ENCODE assay signal across 8 mouse cellular contexts in genomic region chr17:65872652-65873051, GRCm38 (mm10). TPM values are rescaled to one million over a fixed set of nuclear protein-coding genes. Genes with fewer than 3 reads are reported as not detected.
DNase-seq lines count a peak whose midpoint lies in the region; ATAC-seq and TF ChIP-seq lines count a peak whose summit lies in the region.

No protein-coding gene starts in this region.

- WGBS in heart, adult 2 months, result 46% methylated on average over 6 of the region's 6 CpGs
- 46% methylated on average over 6 of the region's 6 CpGs for WGBS in heart, embryonic 10.5 days
- WGBS in midbrain, embryonic 12.5 days, result 27% methylated on average over 6 of the region's 6 CpGs
- 57% methylated on average over 6 of the region's 6 CpGs for WGBS in thymus, adult 2 months

- H3K79me2 ChIP-seq in heart, adult 2 months (replicated peaks; ENCODE audit: control insufficient read depth, insufficient read depth, low read length), result peaks cover 13% of the 10 kb centered on the region

- no peak for TF ChIP-seq POLR2A in heart, adult 2 months (IDR thresholded peaks at IDR 0.05; ENCODE audit: insufficient read depth, low read depth, low read length)
- no peak for TF ChIP-seq POLR2A in thymus, adult 2 months (IDR thresholded peaks at IDR 0.05; ENCODE audit: control insufficient read depth, extremely low read depth, insufficient read depth, low read length, poor library complexity)

- H3K4me1 ChIP-seq in heart, adult 2 months (ENCODE audit: control insufficient read depth, insufficient read depth, low read length), result peaks cover 5% of the 10 kb centered on the region
- peaks cover 15% of the 10 kb centered on the region for H3K4me1 ChIP-seq in heart, embryonic 10.5 days
- H3K4me1 ChIP-seq in midbrain, embryonic 12.5 days, result peaks cover 14% of the 10 kb centered on the region
- H3K4me1 ChIP-seq in thymus, adult 2 months (replicated peaks; ENCODE audit: control insufficient read depth, insufficient read depth, low read length), result peaks cover 25% of the 10 kb centered on the region

- no peak overlapping the region for H3K4me3 ChIP-seq in heart, adult 2 months
- no peak overlapping the region; the same call in 1 of the 2 replicates for H3K4me3 ChIP-seq in heart, embryonic 10.5 days
- no peak overlapping the region for H3K4me3 ChIP-seq in midbrain, embryonic 12.5 days
- no peak overlapping the region for H3K4me3 ChIP-seq in thymus, adult 2 months (ENCODE audit: control insufficient read depth, insufficient read depth, low read length)

- TF ChIP-seq CTCF in heart, adult 2 months (IDR thresholded peaks at IDR 0.05), result peak; percentile 74
- TF ChIP-seq CTCF in thymus, adult 2 months (IDR thresholded peaks at IDR 0.05; ENCODE audit: borderline replicate concordance, control insufficient read depth, extremely low read depth, insufficient read depth, low read length, poor library complexity), result peak; percentile 88

- intact Hi-C loops in heart, adult 2 months (cut with DNase I), result no loop called here

- no peaks in the 10 kb centered on the region for H3K9me3 ChIP-seq in heart, embryonic 10.5 days
- H3K9me3 ChIP-seq in midbrain, embryonic 12.5 days, result no peaks in the 10 kb centered on the region

- no peak overlapping the region for H3K27ac ChIP-seq in heart, adult 2 months
- H3K27ac ChIP-seq in heart, embryonic 10.5 days, result no peak overlapping the region
- no peak overlapping the region for H3K27ac ChIP-seq in midbrain, embryonic 12.5 days (replicated peaks)
- H3K27ac ChIP-seq in thymus, adult 2 months (ENCODE audit: control insufficient read depth, insufficient read depth, low read length), result peak overlapping the region; percentile 50

- peak; percentile 41; the same call in 1 of the 2 replicates for ATAC-seq in midbrain, embryonic 12.5 days (ENCODE audit: low FRiP score, low read depth)

- no peaks in the 10 kb centered on the region for H3K36me3 ChIP-seq in heart, adult 2 months (ENCODE audit: control insufficient read depth, insufficient read depth, low read length)
- no peaks in the 10 kb centered on the region; the same call in 1 of the 2 replicates for H3K36me3 ChIP-seq in heart, embryonic 10.5 days
- H3K36me3 ChIP-seq in midbrain, embryonic 12.5 days, result 0 out of 2 replicates have a peak, but pooled peaks cover under 1% of the 10 kb centered on the region
- no peaks in the 10 kb centered on the region for H3K36me3 ChIP-seq in thymus, adult 2 months (ENCODE audit: control insufficient read depth, insufficient read depth, low read length)

- H3K27me3 ChIP-seq in heart, adult 2 months (ENCODE audit: control insufficient read depth, insufficient read depth, low read length), result no peaks in the 10 kb centered on the region
- no peaks in the 10 kb centered on the region for H3K27me3 ChIP-seq in heart, embryonic 10.5 days (ENCODE audit: insufficient read depth, poor library complexity, severe bottlenecking)
- no peaks in the 10 kb centered on the region for H3K27me3 ChIP-seq in midbrain, embryonic 12.5 days
- H3K27me3 ChIP-seq in thymus, adult 2 months (ENCODE audit: control insufficient read depth, insufficient read depth, low read length), result no peaks in the 10 kb centered on the region

- no peak for TF ChIP-seq EP300 in heart, adult 2 months (IDR thresholded peaks at IDR 0.05; ENCODE audit: insufficient read depth, low read depth, low read length)

- no peak overlapping the region for H3K9ac ChIP-seq in heart, adult 2 months (ENCODE audit: low read depth, low read length)
- 0 out of 2 replicates have a peak overlapping the region, but pooled peaks have one; percentile 11 for H3K9ac ChIP-seq in midbrain, embryonic 12.5 days (replicated peaks)

- peak in 1 of 2 experiments; percentile 23 for DNase-seq in heart, adult 2 months
- DNase-seq in heart, embryonic 10.5 days (ENCODE audit: low spot score), result no peak
- peak; percentile 44 for DNase-seq in cerebellum, adult 11 months
- peak; percentile 42 for DNase-seq in forelimb bud, embryonic 11.5 days (ENCODE audit: low read depth, low spot score)
- peak; percentile 70 to 76 for DNase-seq in kidney, postnatal 36 days
- peak; percentile 70 for DNase-seq in thymus, adult 2 months
- DNase-seq in right cerebral cortex, postnatal 36 days (ENCODE audit: low spot score in 2 of 2), result no peak

- H3K4me2 ChIP-seq in midbrain, embryonic 12.5 days (replicated peaks), result no peak overlapping the region

RNA-seq across cellular contexts. Expression of gene Ralbp1, which starts 12.9 kb away (rescaled TPM):
- 10 to 100 TPM; 36.0 to 39.1 TPM for total RNA-seq in heart, adult 2 months (2021)
- polyA plus RNA-seq in heart, adult 2 months (2012; rRNA removed), result 16.5 and 20.3 TPM in 2 replicates
- 46.1 and 52.1 TPM in 2 replicates for polyA plus RNA-seq in heart, embryonic 10.5 days (2016; fragmentation: Nextera tagmentation; extraction: Ambion mirVana)
- 32.7 and 47.9 TPM in 2 replicates for polyA plus RNA-seq in midbrain, embryonic 12.5 days (2016; fragmentation: Nextera tagmentation; extraction: Ambion mirVana)
- polyA plus RNA-seq in thymus, adult 2 months (2012; rRNA removed), result 47.6 and 48.7 TPM in 2 replicates

Comparison
In these comparisons a context has a peak if more than half of its experiments do, and no peak if none do; other contexts are left out.
1. DNase-seq: peak in cerebellum, adult 11 months (single experiment), forelimb bud, embryonic 11.5 days (single experiment), kidney, postnatal 36 days (2 of 2) and thymus, adult 2 months (single experiment); none in heart, embryonic 10.5 days (single experiment) and right cerebral cortex, postnatal 36 days (0 of 2).